Mouse (Mus musculus) limb, embryonic 10.5 days (tissue): ENCODE measurements around the gene Clca4b. TPM values are rescaled to one million over a fixed set of nuclear protein-coding genes. Genes with fewer than 3 reads are reported as not detected.
"Not testable (repeated sequence)": the region's sequence is repeated elsewhere in the genome, so short reads cannot be mapped to it uniquely, and the experiment has no call there.

Source experiments
- DNase-seq: peaks from one replicate; pipeline ENCODE4 v3.0.0-alpha.2; 2017; ENCODE audit warnings: low spot score
- H3K27ac ChIP-seq: fragments of 300-500 bp; sonication (generic); 2 replicates; pipeline ENCODE4 v1.5.1; 2016; ENCODE audit warnings: mild to moderate bottlenecking
- H3K27me3 ChIP-seq: fragments of 300-500 bp; sonication (generic); 2 replicates; pipeline ENCODE4 v1.6.1; 2016; ENCODE audit warnings: low read depth, mild to moderate bottlenecking; ENCODE audit not compliant: poor library complexity, severe bottlenecking
- H3K36me3 ChIP-seq: fragments of 300-500 bp; sonication (generic); 2 replicates; pipeline ENCODE4 v1.6.1; 2016; ENCODE audit warnings: mild to moderate bottlenecking, moderate library complexity
- H3K4me1 ChIP-seq: fragments of 300-500 bp; sonication (generic); 2 replicates; pipeline ENCODE4 v1.6.1; 2016
- H3K4me3 ChIP-seq: fragments of 300-500 bp; sonication (generic); 2 replicates; pipeline ENCODE4 v1.5.1; 2016; ENCODE audit warnings: mild to moderate bottlenecking, moderate library complexity
- H3K9me3 ChIP-seq: fragments of 300-500 bp; sonication (generic); replicated peaks from 2 replicates; pipeline ENCODE4 v1.6.1; 2016; ENCODE audit warnings: mild to moderate bottlenecking
- WGBS: fragments of 180-500 bp; shearing (Covaris S2); methylation state at CpG from one replicate; pipeline ENCODE4 v1.1.7; 2016; 5-methylcytosine and 5-hydroxymethylcytosine counted together
- polyA plus RNA-seq: library from polyadenylated mRNA; unstranded; fragments of >200 nt; fragmentation: Nextera tagmentation; extraction: Ambion mirVana; gene quantifications from 2 replicates; pipeline ENCODE4 v1.2.1, GENCODE M21; 2016

Gene Clca4b
- polyA plus RNA-seq, 1 experiment from 2014 or later, result not detected

DNA sequence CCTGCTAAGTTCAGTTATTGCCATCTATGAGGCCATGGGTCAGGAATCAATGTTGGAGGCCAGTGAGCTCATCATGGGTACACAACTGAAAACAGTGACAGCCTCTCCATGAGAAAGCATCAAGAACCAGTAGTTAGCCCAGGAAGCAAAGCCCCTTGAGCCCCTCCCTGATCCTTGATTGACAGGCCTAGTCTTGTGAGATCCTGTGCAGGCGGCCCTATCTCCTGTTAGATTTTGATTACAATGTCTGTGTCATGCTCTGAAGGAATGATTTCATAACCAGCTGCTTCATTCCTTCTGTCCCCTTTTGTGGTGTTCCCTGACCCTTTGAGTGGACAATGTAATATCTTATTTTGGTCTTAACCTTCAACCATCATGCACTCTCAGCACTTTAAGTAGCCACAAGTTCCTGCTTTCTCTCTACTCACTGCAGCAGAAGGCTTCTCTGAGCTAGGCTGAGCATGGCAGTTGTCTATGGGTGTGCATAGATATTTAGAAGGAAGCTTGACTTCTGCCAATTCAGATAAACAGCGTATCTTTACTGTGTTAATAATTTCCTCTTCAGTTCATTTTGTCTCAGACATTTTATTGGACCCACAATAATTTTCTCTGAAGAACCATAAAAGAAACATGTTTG, 35.2 kb downstream of the Clca4b start:
- no peak overlapping the region for H3K4me3 ChIP-seq
- WGBS, result 91% methylated on average over 2 of the region's 2 CpGs
- no peak overlapping the region for H3K27ac ChIP-seq
- no peak for DNase-seq
- H3K9me3 ChIP-seq, result no peaks in the 10 kb centered on the region
- no peaks in the 10 kb centered on the region for H3K27me3 ChIP-seq
- no peaks in the 10 kb centered on the region for H3K36me3 ChIP-seq
- no peaks in the 10 kb centered on the region for H3K4me1 ChIP-seq

DNA sequence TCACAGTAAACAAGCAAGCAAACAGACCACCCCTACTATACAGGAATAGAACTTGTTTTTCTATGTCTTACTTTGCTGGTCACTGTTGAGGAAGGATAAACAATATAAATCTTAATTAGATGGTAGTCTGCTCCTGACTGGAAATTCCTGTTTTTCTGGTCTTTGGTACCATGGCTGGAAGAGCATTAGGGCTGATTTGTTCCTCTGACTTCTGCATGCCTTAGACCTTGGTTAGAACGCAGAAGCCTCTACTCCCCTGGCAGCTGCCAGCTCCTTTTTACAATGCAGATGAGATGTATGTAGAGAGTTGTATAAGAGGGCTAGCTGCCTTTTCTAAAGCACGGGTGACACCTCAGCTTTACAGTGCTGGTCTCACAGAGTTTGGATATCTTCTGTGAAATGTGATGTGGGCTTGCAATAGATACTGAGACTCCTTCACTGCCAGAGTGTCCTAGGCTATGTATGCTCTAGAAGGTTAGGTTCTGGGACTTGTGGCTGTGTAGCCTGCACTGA, 42.0 kb downstream of the Clca4b start:
- Histone ChIP-seq H3K4me3 (no peak overlapping the region), H3K27ac (no peak overlapping the region), H3K27me3 (no peaks in the 10 kb centered on the region), H3K9me3 (no peaks in the 10 kb centered on the region), H3K36me3 (no peaks in the 10 kb centered on the region), H3K4me1 (no peaks in the 10 kb centered on the region)
- DNase-seq, result no peak
- WGBS, result 69% methylated on average over 2 of the region's 2 CpGs

DNA sequence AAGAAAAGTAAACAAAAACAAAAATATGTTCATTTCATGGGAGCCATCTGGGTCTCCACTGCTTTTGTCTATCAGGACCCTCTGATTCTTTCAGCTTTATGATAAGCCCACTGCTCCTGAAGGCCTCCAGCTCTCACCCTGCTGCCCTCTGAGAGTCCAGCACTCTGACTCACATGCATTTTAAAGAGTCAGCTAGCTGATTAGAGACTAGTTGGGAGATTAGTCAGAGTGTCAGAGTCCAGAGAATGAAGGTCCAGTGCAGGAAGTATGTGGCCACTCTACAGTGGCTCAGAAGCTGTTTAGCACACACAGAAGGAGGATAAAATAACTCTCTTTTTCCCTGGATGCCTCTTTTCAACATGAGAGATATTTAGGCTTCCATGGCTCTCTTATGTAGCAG, 45.4 kb downstream of the Clca4b start:
- no peak overlapping the region for H3K27ac ChIP-seq
- H3K4me1 ChIP-seq, result no peaks in the 10 kb centered on the region
- DNase-seq, result no peak
- H3K36me3 ChIP-seq, result no peaks in the 10 kb centered on the region
- H3K4me3 ChIP-seq, result no peak overlapping the region
- no peaks in the 10 kb centered on the region for H3K9me3 ChIP-seq
- no peaks in the 10 kb centered on the region for H3K27me3 ChIP-seq

DNA sequence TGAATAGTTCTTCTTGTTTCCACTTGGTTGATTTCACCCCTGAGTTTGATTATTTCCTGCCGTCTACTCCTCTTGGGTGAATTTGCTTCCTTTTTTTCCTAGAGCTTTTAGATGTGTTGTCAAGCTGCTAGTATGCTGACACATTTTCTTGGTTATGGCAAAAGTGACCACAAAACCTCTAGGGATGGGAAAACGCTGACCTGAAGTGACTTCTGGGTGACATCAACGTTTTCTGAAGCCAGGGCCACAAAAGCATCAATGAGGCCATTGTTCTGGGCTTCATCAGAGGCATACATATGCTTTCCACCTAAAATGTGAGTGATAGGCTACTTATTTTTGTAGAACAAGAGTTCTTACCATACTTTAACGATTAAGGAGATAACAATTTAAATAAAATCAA, 60.3 kb downstream of the Clca4b start:
- not testable (repeated sequence) for H3K27me3 ChIP-seq, H3K4me1 ChIP-seq, H3K4me3 ChIP-seq, H3K27ac ChIP-seq, H3K36me3 ChIP-seq, DNase-seq, H3K9me3 ChIP-seq
- WGBS, result 77% methylated on average over 4 of the region's 4 CpGs

Other genes with a start within 250 kb of the Clca4b start
- gene Sh3glb1, start 212.2 kb downstream of the Clca4b start, polyA plus RNA-seq, result 66.7 and 73.7 TPM in 2 replicates
- gene Clca3a1, start 171.6 kb downstream of the Clca4b start, polyA plus RNA-seq, result 0.05 and 0.11 TPM in 2 replicates
- not detected in 2 replicates for gene Clca3a2, start 113.0 kb downstream of the Clca4b start, polyA plus RNA-seq
- gene Clca3b, start 83.2 kb downstream of the Clca4b start, polyA plus RNA-seq, result not detected in 2 replicates
- gene Clca4a, start 42.5 kb upstream of the Clca4b start, polyA plus RNA-seq, result not detected in 2 replicates
- 0.59 and 0.85 TPM in 2 replicates for gene Clca1, start 100.2 kb upstream of the Clca4b start, polyA plus RNA-seq
- gene Clca2, start 166.9 kb upstream of the Clca4b start, polyA plus RNA-seq, result 0.11 and 0.13 TPM in 2 replicates
- gene Odf2l, start 186.1 kb upstream of the Clca4b start, polyA plus RNA-seq, result 16.2 and 18.1 TPM in 2 replicates